Mouse (Mus musculus) forebrain, embryonic 15.5 days (tissue): Measurements from ENCODE around the gene Ap1b1. TPM values are rescaled to one million over a fixed set of nuclear protein-coding genes. Genes with fewer than 3 reads are reported as not detected.

Source experiments
- ATAC-seq: fragments of 200-750 bp; cut with Nextera tagmentation; replicated peaks from 2 replicates; pipeline ENCODE4 v1.8.0; 2017; ENCODE audit warnings: mild to moderate bottlenecking, moderate TSS enrichment, moderate library complexity
- H3K27ac ChIP-seq: fragments of 300-500 bp; sonication (generic); replicated peaks from 2 replicates; pipeline ENCODE4 v1.5.1; 2015; ENCODE audit warnings: mild to moderate bottlenecking, inconsistent platforms
- H3K27me3 ChIP-seq: fragments of 300-500 bp; sonication (generic); 2 replicates; pipeline ENCODE4 v1.6.1; 2015; ENCODE audit warnings: inconsistent platforms
- H3K36me3 ChIP-seq: fragments of 300-500 bp; sonication (generic); 2 replicates; pipeline ENCODE4 v1.6.1; 2015; ENCODE audit warnings: mild to moderate bottlenecking, inconsistent platforms
- H3K4me1 ChIP-seq: fragments of 300-500 bp; sonication (generic); 2 replicates; pipeline ENCODE4 v1.6.1; 2015; ENCODE audit warnings: inconsistent platforms
- H3K4me2 ChIP-seq: fragments of 300-500 bp; sonication (generic); replicated peaks from 2 replicates; pipeline ENCODE4 v1.6.1; 2015; ENCODE audit warnings: mild to moderate bottlenecking, inconsistent platforms
- H3K4me3 ChIP-seq: fragments of 300-500 bp; sonication (generic); 2 replicates; pipeline ENCODE4 v1.5.1; 2015; ENCODE audit warnings: mild to moderate bottlenecking, inconsistent platforms
- H3K9ac ChIP-seq: fragments of 300-500 bp; sonication (generic); replicated peaks from 2 replicates; pipeline ENCODE4 v1.6.1; 2015; ENCODE audit warnings: mild to moderate bottlenecking, inconsistent platforms
- H3K9me3 ChIP-seq: fragments of 300-500 bp; sonication (generic); 2 replicates; pipeline ENCODE4 v1.6.1; 2016; ENCODE audit warnings: inconsistent platforms
- WGBS: fragments of 180-500 bp; shearing (Covaris S2); methylation state at CpG from one replicate; pipeline ENCODE4 v1.1.7; 2015; ENCODE audit warnings: mixed read lengths; 5-methylcytosine and 5-hydroxymethylcytosine counted together
- polyA plus RNA-seq: library from polyadenylated mRNA; unstranded; fragments of >200 nt; fragmentation: Nextera tagmentation; extraction: Ambion mirVana; gene quantifications from 2 replicates; pipeline ENCODE4 v1.2.1, GENCODE M21; 2015

Gene Ap1b1
- polyA plus RNA-seq, 1 experiment from 2014 or later = 81.4 TPM

GRCm38 (mm10) chr11:5012213-5012715 lies 25.6 kb downstream of the Ap1b1 start:
- Histone ChIP-seq H3K9me3 (no peaks in the 10 kb centered on the region), H3K27me3 (no peaks in the 10 kb centered on the region), H3K27ac (no peak overlapping the region), H3K36me3 (peaks cover 45% of the 10 kb centered on the region), H3K4me3 (no peak overlapping the region), H3K4me2 (no peak overlapping the region), H3K9ac (no peak overlapping the region), H3K4me1 (no peaks in the 10 kb centered on the region)
- WGBS = 91% methylated on average over 5 of the region's 5 CpGs
- no peak for ATAC-seq

DNA sequence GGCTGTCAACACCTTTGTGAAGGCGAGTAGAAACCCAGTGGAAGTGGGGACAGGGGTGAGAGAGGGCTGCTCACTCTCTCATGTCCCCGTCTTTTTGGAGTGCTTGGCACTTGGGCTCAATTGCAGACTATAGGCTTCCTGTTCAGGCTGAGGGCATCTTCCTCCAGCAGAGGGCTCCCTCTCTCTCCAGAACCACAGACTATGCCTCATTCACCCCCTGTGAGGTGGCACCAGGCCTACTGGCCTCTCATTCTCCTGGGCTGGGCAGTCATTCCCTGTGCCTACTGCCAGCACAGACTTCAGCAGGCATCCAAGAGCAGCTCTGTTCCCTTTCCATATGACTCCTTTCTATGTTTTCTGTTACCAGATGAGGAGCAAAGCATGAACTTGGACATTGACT lies 29.1 kb downstream of the Ap1b1 start:
- no peak overlapping the region for H3K9ac ChIP-seq
- WGBS = 50% methylated on average over 2 of the region's 2 CpGs
- 0 out of 2 replicates have a peak, but pooled peaks have one; percentile 29 for ATAC-seq
- H3K4me1 ChIP-seq = no peaks in the 10 kb centered on the region
- no peak overlapping the region for H3K4me3 ChIP-seq
- no peaks in the 10 kb centered on the region for H3K27me3 ChIP-seq
- H3K36me3 ChIP-seq = peaks cover 69% of the 10 kb centered on the region
- no peaks in the 10 kb centered on the region for H3K9me3 ChIP-seq
- H3K27ac ChIP-seq = no peak overlapping the region
- H3K4me2 ChIP-seq = no peak overlapping the region

DNA sequence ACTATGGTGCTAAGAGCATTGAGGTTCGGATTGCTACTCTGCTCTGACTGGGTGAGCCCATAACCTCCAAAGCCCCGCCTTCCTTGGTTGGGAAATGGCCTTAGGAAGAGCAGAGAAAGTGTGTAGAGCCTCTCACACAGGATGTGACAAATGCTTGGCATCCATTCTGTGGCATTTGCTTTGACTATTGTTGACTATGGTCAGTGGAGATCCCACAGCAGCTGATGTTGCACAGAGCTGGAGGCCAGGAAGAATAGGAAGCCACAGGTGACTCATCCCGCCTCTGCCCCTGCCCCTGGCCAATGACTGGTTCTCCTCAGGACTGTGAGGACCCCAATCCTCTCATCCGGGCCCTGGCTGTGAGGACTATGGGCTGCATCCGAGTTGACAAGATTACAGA lies 29.7 kb downstream of the Ap1b1 start:
- Histone ChIP-seq H3K27ac (no peak overlapping the region), H3K4me2 (no peak overlapping the region), H3K4me3 (no peak overlapping the region), H3K27me3 (no peaks in the 10 kb centered on the region), H3K9ac (no peak overlapping the region), H3K36me3 (peaks cover 69% of the 10 kb centered on the region), H3K4me1 (no peaks in the 10 kb centered on the region), H3K9me3 (no peaks in the 10 kb centered on the region)
- 93% methylated on average over 5 of the region's 5 CpGs for WGBS
- ATAC-seq = no peak

- 71% methylated on average over 6 of the region's 6 CpGs for WGBS
- no peak for ATAC-seq
- peaks cover 71% of the 10 kb centered on the region for H3K36me3 ChIP-seq
Measured at GRCm38 (mm10) chr11:5017506-5017905, 30.9 kb downstream of the Ap1b1 start.

DNA sequence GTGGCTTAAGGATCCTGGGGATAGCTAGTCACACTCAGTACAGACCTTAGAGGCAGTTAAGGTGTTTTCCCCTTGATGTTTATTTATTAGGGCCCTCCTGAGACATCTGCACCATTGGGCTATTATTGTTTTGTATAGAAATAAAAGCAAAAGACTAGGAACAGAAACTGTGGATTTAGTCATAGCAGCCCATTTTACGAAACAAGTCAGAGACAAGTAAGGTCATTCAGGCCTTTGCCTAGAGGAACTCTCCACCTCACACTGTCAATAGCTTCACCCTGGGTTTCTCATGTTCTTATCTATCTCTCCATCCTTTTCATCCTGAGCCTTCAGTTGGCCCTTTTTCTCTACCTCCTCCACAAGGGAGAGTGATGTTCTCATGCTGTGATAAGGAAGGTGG lies 38.5 kb downstream of the Ap1b1 start:
- peaks cover 64% of the 10 kb centered on the region for H3K36me3 ChIP-seq
- 92% methylated on average over 1 of the region's 1 CpGs for WGBS
- no peak overlapping the region for H3K4me2 ChIP-seq
- no peaks in the 10 kb centered on the region for H3K4me1 ChIP-seq
- no peaks in the 10 kb centered on the region for H3K9me3 ChIP-seq
- no peak overlapping the region for H3K4me3 ChIP-seq
- no peak overlapping the region for H3K9ac ChIP-seq
- ATAC-seq = no peak
- no peaks in the 10 kb centered on the region for H3K27me3 ChIP-seq
- no peak overlapping the region for H3K27ac ChIP-seq

More at GRCm38 (mm10) chr11:5017506-5017905, 30.9 kb downstream of the Ap1b1 start:
- Histone ChIP-seq H3K9ac (no peak overlapping the region), H3K27me3 (no peaks in the 10 kb centered on the region), H3K4me3 (no peak overlapping the region), H3K4me1 (no peaks in the 10 kb centered on the region), H3K9me3 (no peaks in the 10 kb centered on the region), H3K27ac (no peak overlapping the region), H3K4me2 (no peak overlapping the region)

- H3K36me3 ChIP-seq = peaks cover 80% of the 10 kb centered on the region
- WGBS = 90% methylated on average over 7 of the region's 7 CpGs
- H3K9me3 ChIP-seq = no peaks in the 10 kb centered on the region
- H3K4me3 ChIP-seq = no peak overlapping the region
- H3K27me3 ChIP-seq = no peaks in the 10 kb centered on the region
- no peak for ATAC-seq
- no peaks in the 10 kb centered on the region for H3K4me1 ChIP-seq
- H3K27ac ChIP-seq = no peak overlapping the region
- H3K9ac ChIP-seq = no peak overlapping the region
- H3K4me2 ChIP-seq = no peak overlapping the region
Measured at GRCm38 (mm10) chr11:5028228-5028627, 41.6 kb downstream of the Ap1b1 start.

DNA sequence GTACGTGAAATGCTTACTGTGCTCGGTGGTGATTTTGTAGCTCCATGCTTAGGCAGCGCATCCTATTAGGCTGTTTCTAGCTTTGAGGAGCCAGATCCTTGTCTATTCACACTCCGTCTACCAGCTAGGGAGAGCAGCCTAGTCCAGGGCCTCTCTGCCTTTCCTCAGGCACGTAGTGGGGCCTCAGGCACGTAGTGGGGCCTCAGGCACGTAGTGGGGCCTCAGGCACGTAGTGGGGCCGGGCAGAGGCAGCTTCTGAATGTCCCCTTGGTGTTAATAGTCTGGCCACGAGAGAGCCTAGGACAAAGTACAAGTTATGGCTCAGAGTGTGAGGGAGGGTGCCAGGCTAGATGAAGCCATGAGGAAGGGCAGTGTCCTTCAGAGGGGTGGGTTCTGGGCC lies 46.1 kb downstream of the Ap1b1 start:
- Histone ChIP-seq H3K27me3 (no peaks in the 10 kb centered on the region), H3K4me3 (no peak overlapping the region), H3K9ac (no peak overlapping the region), H3K27ac (no peak overlapping the region), H3K4me1 (no peaks in the 10 kb centered on the region), H3K36me3 (peaks cover 81% of the 10 kb centered on the region), H3K4me2 (no peak overlapping the region), H3K9me3 (no peaks in the 10 kb centered on the region)
- WGBS = 96% methylated on average over 10 of the region's 10 CpGs
- no peak for ATAC-seq

GRCm38 (mm10) chr11:5033136-5033535 lies 46.5 kb downstream of the Ap1b1 start:
- no peak overlapping the region for H3K27ac ChIP-seq
- no peak overlapping the region for H3K4me3 ChIP-seq
- peaks cover 81% of the 10 kb centered on the region for H3K36me3 ChIP-seq
- no peak overlapping the region for H3K4me2 ChIP-seq
- no peaks in the 10 kb centered on the region for H3K27me3 ChIP-seq
- no peak for ATAC-seq
- H3K9me3 ChIP-seq = no peaks in the 10 kb centered on the region
- H3K9ac ChIP-seq = no peak overlapping the region
- no peaks in the 10 kb centered on the region for H3K4me1 ChIP-seq
- WGBS = 83% methylated on average over 3 of the region's 3 CpGs

- Histone ChIP-seq H3K9me3 (no peaks in the 10 kb centered on the region), H3K9ac (no peak overlapping the region), H3K27me3 (no peaks in the 10 kb centered on the region), H3K4me1 (no peaks in the 10 kb centered on the region), H3K36me3 (peaks cover 85% of the 10 kb centered on the region), H3K27ac (no peak overlapping the region), H3K4me2 (no peak overlapping the region), H3K4me3 (no peak overlapping the region)
- no peak for ATAC-seq
- 84% methylated on average over 4 of the region's 4 CpGs for WGBS
Measured at GRCm38 (mm10) chr11:5035421-5035820, 48.8 kb downstream of the Ap1b1 start.

DNA sequence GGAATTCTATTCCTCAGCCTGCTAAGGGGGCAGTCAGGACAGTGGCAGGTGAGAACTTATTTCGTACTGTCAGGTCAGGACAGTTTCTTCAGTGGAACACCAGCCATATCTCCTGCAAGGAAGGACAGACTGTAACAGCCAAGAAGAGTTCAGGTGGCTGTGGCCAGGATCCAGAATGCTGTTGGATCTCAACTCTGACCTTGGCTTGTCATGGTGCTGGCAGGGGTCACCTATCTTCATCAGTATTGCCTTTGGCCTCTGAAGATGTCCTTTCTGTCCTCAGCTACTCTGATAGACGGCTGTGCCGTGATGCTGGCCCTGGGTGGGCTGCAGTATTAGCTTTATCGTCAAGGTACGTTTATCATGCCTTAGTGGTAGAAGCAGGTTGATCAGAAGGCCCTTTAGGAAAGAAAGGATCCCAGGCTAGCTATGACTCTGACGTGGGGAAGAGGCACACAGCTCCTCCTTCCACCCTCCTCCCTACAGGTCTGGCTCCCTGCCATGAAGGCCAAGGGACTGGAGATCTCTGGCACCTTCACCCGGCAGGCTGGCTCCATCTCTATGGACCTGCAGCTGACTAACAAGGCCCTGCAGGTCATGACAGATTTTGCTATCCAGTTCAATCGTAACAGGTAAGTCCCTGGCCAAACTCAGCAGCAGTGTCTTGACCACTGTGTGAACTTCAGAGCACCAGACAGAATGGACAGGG lies 50.7 kb downstream of the Ap1b1 start:
- ATAC-seq = no peak
- Histone ChIP-seq H3K27me3 (no peaks in the 10 kb centered on the region), H3K36me3 (peaks cover 83% of the 10 kb centered on the region), H3K27ac (no peak overlapping the region), H3K4me1 (no peaks in the 10 kb centered on the region), H3K9me3 (no peaks in the 10 kb centered on the region), H3K4me2 (no peak overlapping the region), H3K4me3 (no peak overlapping the region), H3K9ac (no peak overlapping the region)
- 88% methylated on average over 8 of the region's 8 CpGs for WGBS

GRCm38 (mm10) chr11:5040585-5040984 lies 54.0 kb downstream of the Ap1b1 start:
- H3K4me3 ChIP-seq = no peak overlapping the region
- H3K4me2 ChIP-seq = no peak overlapping the region
- H3K27ac ChIP-seq = no peak overlapping the region
- no peaks in the 10 kb centered on the region for H3K9me3 ChIP-seq
- no peaks in the 10 kb centered on the region for H3K4me1 ChIP-seq
- H3K9ac ChIP-seq = no peak overlapping the region
- peaks cover 59% of the 10 kb centered on the region for H3K36me3 ChIP-seq
- 88% methylated on average over 5 of the region's 5 CpGs for WGBS
- ATAC-seq = no peak
- no peaks in the 10 kb centered on the region for H3K27me3 ChIP-seq

DNA sequence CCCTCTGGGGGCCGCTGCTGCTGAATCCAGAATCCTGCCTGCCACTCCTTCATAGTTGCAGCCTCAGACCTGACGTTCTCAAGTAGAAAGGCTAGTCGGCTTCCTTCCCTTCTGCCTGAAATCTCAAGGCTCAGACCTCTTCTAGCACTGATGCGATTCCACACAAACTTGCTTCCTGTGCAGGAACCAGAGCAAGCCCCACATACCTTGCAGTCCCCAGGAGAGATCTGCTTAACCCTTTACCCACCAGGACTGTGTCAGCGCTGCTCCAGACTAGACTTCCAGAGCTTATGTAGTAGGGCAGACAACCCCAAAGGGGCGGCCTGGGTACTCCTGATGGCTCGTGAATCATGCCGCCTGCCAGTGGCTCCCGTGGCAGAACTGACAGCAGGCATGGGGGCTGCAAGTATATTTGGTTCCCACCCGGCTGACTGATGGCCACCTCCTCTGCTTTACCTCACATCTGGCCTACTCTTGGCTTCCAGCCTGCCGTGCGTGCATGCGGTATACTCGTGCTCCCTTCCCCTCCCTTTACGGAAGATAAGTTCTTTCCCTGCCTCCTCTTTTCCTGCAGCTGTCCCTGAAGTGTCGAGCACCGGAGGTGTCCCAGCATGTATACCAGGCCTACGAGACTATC lies 54.6 kb downstream of the Ap1b1 start:
- Histone ChIP-seq H3K27ac (no peak overlapping the region), H3K4me3 (no peak overlapping the region), H3K36me3 (peaks cover 54% of the 10 kb centered on the region), H3K9ac (no peak overlapping the region), H3K4me1 (no peaks in the 10 kb centered on the region), H3K27me3 (no peaks in the 10 kb centered on the region), H3K4me2 (no peak overlapping the region), H3K9me3 (no peaks in the 10 kb centered on the region)
- no peak for ATAC-seq
- 87% methylated on average over 18 of the region's 18 CpGs for WGBS
